Mouse (Mus musculus) left cerebral cortex, postnatal 4 days (tissue): ENCODE measurements around the gene Capza1. TPM values are rescaled to one million over a fixed set of nuclear protein-coding genes. Genes with fewer than 3 reads are reported as not detected.
"Not testable (repeated sequence)": the region's sequence is repeated elsewhere in the genome, so short reads cannot be mapped to it uniquely, and the experiment has no call there.

Source experiments
- DNase-seq: peaks from one replicate; pipeline ENCODE4 v3.0.0-alpha.2; 2022
- intact Hi-C: fragments of 180-260 bp; cut with DNase I; formaldehyde crosslinking; loops from one replicate; pipeline ENCODE4 v1.15.1; 2025
- total RNA-seq, 2 experiments: library from RNA; stranded (reverse); gene quantifications; 2 replicates each; pipeline ENCODE4 v1.2.3; 2021

Gene Capza1
- total RNA-seq: 10 to 100 TPM; 57.9 to 62.0 TPM

- peak; percentile 91 for DNase-seq
- intact Hi-C loops: no loop called here
Measured at GRCm38 (mm10) chr3:104863786-104864650, at the start of gene Capza1, which contains the start of gene St7l. Gene Capza1 (minus strand): TSS chr3:104864505. Gene St7l (plus strand): TSS chr3:104864005.

GRCm38 (mm10) chr3:104909195-104909594 is 44.9 kb upstream of the Capza1 start:
- intact Hi-C loops: no loop called here
- DNase-seq: no peak

DNA sequence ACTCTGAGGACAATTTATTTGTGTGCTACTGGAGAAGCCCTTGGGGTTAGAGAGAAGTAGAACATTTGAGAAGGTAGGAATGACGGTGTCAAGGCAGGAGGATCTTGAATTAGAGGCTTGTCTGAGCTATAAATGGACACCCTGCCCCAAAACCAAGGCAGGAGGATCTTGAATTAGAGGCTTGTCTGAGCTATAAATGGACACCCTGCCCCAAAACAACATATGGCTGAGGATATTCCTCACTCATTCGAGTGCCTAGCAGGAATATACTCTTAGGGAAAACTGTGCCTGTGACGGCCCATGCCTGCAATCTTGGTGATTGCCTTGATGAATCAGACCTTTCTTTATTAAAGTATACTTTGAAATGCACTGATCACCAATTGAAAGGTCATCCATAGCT is 41.7 kb upstream of the Capza1 start:
- intact Hi-C loops: no loop called here

GRCm38 (mm10) chr3:104905389-104905788 is 41.1 kb upstream of the Capza1 start:
- no peak for DNase-seq
- intact Hi-C loops: no loop called here

More for the DNA sequence above, 41.7 kb upstream of the Capza1 start:
- DNase-seq: no peak

- DNase-seq: no peak
- intact Hi-C loops: no loop called here
Measured at GRCm38 (mm10) chr3:104901154-104901553, 36.8 kb upstream of the Capza1 start.

DNA sequence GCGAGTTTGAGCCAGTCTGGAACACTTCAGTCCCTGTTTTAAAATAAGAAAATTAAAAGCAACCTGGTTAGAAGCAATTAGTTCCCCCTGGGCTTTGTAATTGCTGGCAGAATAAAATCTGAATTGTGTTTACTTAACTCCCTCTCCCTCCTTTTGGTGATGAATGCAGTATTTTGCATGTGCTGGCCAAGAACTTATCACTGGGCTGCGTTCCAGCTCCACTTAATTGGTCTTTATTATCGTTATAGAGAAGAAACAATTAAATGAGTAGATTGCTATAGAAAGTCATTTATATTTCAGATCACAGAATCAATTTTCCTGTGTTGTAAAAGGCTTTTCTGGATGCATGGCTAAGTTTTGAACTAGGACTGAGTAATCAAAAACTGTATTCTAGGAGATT is 31.8 kb upstream of the Capza1 start:
- DNase-seq: no peak
- intact Hi-C loops: no loop called here

DNA sequence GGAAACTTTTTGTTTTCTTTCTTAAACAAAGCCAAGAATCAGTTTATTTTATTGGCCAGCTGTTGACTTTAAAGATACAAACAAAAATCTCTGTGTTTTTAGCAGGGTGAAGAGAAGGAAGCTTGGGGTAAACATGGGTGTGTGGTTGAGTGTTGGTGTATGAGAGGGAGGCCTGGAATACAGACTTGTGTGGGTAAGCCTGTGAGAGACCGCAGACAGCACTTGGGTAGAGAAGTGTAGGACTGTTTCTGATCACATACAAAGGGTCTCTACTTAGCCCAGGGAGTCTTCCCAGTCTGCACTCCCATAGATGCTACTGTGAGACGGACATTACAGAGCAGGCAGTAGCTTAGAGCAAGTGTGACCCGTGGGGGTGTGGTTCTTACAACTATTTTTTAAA is 24.3 kb upstream of the Capza1 start:
- DNase-seq: no peak
- intact Hi-C loops: no loop called here

- DNase-seq: no peak
- intact Hi-C loops: no loop called here
Measured at GRCm38 (mm10) chr3:104869611-104870010, 5.3 kb upstream of the Capza1 start.

DNA sequence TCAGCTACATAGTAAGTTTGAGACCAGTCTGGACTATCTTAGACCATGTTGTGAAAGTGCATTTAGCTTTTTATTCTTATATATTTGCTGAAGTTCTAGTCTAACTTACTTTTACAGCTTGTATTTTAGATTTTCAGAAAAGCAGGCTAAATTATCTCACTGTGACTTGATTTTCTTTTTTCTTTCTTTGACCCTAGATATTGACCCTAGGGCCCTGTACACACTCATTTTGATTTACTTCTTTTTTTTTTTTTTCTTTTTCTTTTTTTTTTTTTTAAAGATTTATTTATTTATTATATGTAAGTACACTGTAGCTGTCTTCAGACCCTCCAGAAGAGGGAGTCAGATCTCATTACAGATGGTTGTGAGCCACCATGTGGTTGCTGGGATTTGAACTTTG is 2.4 kb upstream of the Capza1 start:
- intact Hi-C loops, DNase-seq: not testable (repeated sequence)

GRCm38 (mm10) chr3:104865341-104865788 is 1.1 kb upstream of the Capza1 start:
- intact Hi-C loops: no loop called here
- no peak for DNase-seq

GRCm38 (mm10) chr3:104864651-104865340 is 491 bp upstream of the Capza1 start:
- DNase-seq: peak; percentile 90
- intact Hi-C loops: no loop called here

DNA sequence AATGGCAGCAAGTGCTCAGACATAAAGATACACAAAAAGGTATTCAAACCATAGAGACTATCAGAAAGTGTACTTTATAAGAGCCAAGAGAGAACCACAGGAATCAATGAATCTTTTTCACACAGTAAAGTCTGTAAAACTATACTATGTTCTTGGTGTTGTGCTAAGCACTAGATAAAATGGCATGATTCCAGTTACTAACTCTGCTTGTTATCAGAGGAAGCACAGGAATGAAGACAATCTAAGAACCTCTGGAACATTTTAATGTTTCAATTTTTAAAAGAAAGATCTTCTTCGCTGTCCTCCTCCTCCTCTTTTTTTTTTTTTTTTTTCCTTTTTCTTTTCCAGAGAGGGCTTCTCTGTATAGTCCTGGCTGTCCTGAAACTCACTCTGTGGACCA is 5.7 kb downstream of the Capza1 start:
- intact Hi-C loops: no loop called here

GRCm38 (mm10) chr3:104856106-104856505 is 8.2 kb downstream of the Capza1 start:
- no peak for DNase-seq
- intact Hi-C loops: no loop called here

More for the DNA sequence above, 5.7 kb downstream of the Capza1 start:
- DNase-seq: no peak

DNA sequence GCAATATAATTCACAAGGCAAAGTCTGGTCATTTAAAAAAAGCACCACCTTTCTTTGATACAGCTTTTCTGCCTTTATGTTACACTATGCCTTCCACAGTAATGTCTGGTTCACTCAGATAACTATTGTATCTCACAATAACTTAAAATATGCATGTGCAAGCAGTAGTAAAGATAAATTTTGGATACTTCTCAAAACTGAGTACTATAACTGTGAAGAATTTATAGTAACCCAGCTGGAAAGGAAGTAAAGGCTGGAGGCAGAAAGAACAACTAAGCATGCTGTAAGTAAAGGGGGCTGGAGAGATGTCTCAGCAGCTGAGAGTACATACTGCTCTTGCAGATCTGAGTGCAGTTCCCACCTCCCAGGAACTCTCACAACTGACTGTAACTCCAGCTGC is 9.4 kb downstream of the Capza1 start:
- DNase-seq: no peak
- intact Hi-C loops: no loop called here

GRCm38 (mm10) chr3:104854465-104854864 is 9.8 kb downstream of the Capza1 start:
- no peak for DNase-seq
- intact Hi-C loops: no loop called here

DNA sequence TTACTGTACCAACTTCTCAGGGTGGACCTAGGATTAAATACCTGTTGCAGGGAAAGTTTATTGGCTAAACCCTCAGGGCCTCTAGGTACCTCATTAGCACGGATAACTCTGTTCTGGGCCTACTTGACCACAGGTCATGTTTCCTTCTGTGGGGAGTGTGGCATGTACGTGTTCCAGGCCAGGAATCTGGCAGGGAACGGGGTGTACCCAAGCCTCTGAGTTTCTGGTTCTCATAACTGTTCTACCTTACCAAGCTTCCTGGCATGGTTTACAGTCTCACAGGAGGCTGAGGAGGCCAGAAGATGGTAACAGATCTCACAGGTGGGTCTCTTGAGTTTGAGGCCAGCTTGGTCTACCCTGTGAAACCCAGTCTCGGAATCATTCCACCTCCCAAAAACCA is 17.7 kb downstream of the Capza1 start:
- intact Hi-C loops: no loop called here
- DNase-seq: no peak

- intact Hi-C loops: no loop called here
- DNase-seq: no peak
Measured at GRCm38 (mm10) chr3:104841049-104841448, 23.3 kb downstream of the Capza1 start.

DNA sequence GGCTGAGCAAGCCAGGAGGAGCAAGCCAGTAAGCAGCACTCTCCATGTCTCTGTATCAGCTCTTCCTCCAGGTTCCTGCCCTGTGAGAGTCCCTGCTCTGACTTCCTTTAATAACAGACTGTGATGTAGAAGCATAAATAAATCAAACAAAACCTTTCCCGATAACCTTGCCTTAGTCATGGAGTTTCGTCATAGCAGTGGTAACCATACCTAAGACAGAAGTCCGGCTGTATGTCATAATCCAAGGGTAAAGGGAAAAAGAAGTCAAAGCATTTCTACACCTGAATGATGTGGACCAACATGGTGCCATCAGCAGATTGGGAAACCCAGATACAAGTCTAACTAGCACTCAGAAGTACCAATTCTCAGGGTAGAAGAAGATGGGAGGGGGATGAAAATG is 28.5 kb downstream of the Capza1 start:
- intact Hi-C loops: loop anchor here (5.0 kb wide), 1 partner anchor 47 kb away; no protein-coding TSS in a partner anchor
- DNase-seq: no peak

- intact Hi-C loops: no loop called here
Measured at GRCm38 (mm10) chr3:104822413-104822812, 41.9 kb downstream of the Capza1 start.

DNA sequence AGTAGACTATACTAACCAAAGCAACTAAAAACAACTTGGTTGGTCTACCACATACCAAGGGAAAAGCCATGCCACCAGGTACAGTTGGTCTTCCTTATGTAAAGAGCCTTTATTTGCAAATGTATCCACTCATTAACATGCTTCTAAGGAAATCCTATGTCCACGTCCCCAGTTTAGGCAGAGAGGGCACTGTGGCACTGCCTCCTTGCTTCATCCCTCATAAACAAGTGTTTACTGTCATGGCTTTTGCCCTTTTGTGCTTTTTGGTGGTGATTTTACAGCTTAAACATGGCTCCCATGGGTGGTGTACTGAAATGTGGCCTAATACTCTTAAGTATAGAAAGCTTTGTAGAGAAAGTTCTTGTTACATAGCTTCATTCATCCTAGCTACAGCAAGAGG is 43.9 kb downstream of the Capza1 start:
- intact Hi-C loops: no loop called here
- DNase-seq: no peak

More at GRCm38 (mm10) chr3:104822413-104822812, 41.9 kb downstream of the Capza1 start:
- no peak for DNase-seq

- intact Hi-C loops: no loop called here
- no peak for DNase-seq
Measured at GRCm38 (mm10) chr3:104818749-104819134, 45.6 kb downstream of the Capza1 start.
